Mouse (Mus musculus) megakaryocyte, embryonic 14.5 days (primary cell): ENCODE results near the gene Gm3667. TPM values are rescaled to one million over a fixed set of nuclear protein-coding genes. Genes with fewer than 3 reads are reported as not detected.
"Not testable (repeated sequence)": the region's sequence is repeated elsewhere in the genome, so short reads cannot be mapped to it uniquely, and the experiment has no call there.

Source experiments
- H3K27me3 ChIP-seq: replicated peaks from 2 replicates; pipeline ENCODE3; 2012; ENCODE audit warnings: inconsistent platforms
- H3K36me3 ChIP-seq: replicated peaks from 2 replicates; pipeline ENCODE3; 2012; ENCODE audit warnings: low read length, inconsistent platforms, mixed read lengths
- H3K4me1 ChIP-seq: 2 replicates; pipeline ENCODE4 v1.6.1; 2012; ENCODE audit warnings: inconsistent platforms
- H3K4me3 ChIP-seq: replicated peaks from 2 replicates; pipeline ENCODE3; 2012; ENCODE audit warnings: moderate library complexity, mild to moderate bottlenecking, inconsistent platforms
- H3K9me3 ChIP-seq: 2 replicates; pipeline ENCODE4 v1.6.1; 2012; ENCODE audit warnings: inconsistent platforms
- polyA plus RNA-seq: library from polyadenylated mRNA; stranded (reverse); fragments of >175 nt; gene quantifications from 2 replicates; pipeline ENCODE4 v1.2.3, GENCODE M21; 2012; ENCODE audit warnings: low replicate concordance; ENCODE audit not compliant: insufficient read depth

Gene Gm3667
- not detected in 2 replicates for polyA plus RNA-seq

DNA sequence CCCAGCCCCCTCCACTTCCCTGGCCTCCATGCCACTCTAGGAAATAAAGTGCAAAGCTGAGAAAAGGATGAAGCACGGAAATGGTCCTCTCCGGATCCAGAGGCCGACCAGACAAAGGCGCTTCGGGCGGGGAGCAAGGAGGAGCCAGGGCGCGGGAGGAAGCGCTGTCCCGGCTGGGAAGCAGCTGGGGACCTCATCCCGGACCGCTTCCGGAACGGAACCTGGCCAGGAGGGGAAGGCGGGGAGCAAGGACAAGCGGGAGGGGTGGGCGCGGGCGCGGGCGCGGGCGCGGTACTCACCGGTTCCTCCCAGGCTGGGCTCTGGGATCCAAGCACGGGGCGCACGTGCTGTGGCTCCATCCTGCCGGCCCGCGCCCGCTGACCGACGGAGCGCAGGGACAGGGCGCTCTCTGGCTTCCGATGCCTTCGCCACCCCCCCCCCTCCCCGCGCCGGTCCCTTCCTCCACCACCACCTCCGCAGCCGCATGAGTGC lies at the start of gene Gm3667:
TSS of gene Gm3667 (minus strand) at position 442 of the 492 bp plus-strand sequence.
- not testable (repeated sequence) for H3K27me3 ChIP-seq, H3K4me1 ChIP-seq, H3K36me3 ChIP-seq, H3K9me3 ChIP-seq, H3K4me3 ChIP-seq

DNA sequence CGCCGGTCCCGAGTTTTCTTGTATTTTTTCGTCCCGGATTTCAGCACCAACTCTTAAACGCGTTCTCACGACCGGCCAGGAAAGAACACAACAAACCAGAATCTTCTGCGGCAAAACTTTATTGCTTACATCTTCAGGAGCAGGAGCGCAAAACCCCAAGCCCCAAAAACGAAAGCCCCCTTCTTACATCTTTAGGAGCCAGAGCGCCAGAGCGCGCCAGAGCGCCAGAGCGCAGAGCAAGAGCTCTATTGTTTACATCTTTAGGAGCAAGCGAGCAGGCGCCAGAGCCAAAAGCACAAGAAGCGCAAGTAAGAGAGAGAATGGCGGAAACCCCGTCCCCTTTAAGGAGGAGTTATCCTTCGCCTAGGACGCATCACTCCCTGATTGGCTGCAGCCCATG lies 10.1 kb upstream of the Gm3667 start:
- H3K4me3 ChIP-seq, H3K36me3 ChIP-seq, H3K4me1 ChIP-seq, H3K9me3 ChIP-seq, H3K27me3 ChIP-seq: not testable (repeated sequence)

DNA sequence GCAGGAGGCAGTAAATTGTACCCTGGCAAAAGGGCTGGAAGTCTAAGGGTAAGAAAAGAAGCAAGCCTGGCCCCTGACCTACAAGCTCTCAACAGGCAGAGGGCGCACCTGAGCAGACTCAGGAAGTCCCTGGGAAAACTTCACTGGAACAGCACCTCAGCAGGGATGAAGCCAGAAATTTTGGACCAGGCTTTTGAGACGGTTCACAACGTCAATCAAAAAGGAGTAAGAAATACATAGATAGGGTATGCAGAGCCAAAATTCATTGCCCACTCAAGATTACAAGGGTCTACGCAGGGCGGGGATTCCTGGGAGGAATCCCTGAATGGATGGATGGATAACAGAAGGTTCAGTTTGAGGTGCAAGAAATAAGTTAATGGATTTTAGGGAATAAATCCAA lies 951 bp downstream of the Gm3667 start:
- not testable (repeated sequence) for H3K9me3 ChIP-seq, H3K4me1 ChIP-seq, H3K4me3 ChIP-seq, H3K36me3 ChIP-seq, H3K27me3 ChIP-seq

DNA sequence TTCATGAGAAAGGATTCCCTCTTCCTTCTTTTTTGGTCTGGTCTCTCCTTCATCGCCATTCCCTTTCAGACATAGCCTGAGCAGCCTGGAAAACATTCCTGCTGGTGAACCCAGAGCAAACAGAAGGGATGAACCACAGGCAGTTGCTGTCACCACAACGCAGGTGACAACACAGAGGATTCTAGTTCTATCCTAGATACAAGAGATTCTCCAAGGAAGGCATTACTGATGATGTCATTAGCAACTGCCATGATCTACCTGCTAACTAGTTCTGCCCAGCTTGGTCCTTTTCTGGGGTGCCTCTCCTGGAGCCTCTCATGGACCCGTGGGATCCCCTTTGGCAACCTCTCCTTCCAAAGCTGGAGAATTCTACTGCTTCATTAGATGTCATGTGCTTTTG lies 49.6 kb downstream of the Gm3667 start, which contains the start of gene Gm3642:
TSS of gene Gm3642 (minus strand) at position 101 of the 400 bp plus-strand sequence.
- not testable (repeated sequence) for H3K4me3 ChIP-seq, H3K9me3 ChIP-seq, H3K36me3 ChIP-seq, H3K4me1 ChIP-seq, H3K27me3 ChIP-seq

DNA sequence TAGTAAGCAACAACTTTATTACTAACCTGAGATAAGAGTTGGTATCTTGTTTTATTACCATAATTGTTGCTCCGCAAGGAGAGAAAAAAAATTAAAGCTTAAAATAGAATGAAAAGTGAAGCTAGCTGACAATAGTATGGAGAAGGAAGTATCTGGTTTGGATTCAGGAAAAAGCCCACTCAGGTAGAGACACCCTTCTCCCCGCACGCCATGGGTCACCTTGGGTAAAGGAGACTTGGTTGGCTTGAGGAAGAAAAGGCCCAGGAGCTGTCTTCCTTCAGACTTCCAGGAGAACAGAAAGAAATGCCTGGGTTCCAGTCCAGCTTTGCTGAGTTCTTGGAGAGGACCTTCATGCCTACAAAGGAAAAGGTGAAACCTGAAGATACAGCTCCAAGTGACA lies 66.5 kb downstream of the Gm3667 start:
- H3K4me1 ChIP-seq, H3K27me3 ChIP-seq, H3K36me3 ChIP-seq, H3K9me3 ChIP-seq, H3K4me3 ChIP-seq: not testable (repeated sequence)

Other genes with a start within 250 kb of the Gm3667 start
- not detected in 2 replicates for gene Gm10251, start 205.8 kb downstream of the Gm3667 start, polyA plus RNA-seq
- gene Gm8050, start 169.7 kb downstream of the Gm3667 start, polyA plus RNA-seq: not detected in 2 replicates
- gene Gm3636, start 147.6 kb downstream of the Gm3667 start, polyA plus RNA-seq: not detected in 2 replicates
- gene Gm8362, start 115.6 kb downstream of the Gm3667 start, polyA plus RNA-seq: not detected in 2 replicates
- gene Gm3642, start 49.7 kb downstream of the Gm3667 start, polyA plus RNA-seq: not detected in 2 replicates
- gene Gm6356, start 83.9 kb upstream of the Gm3667 start, polyA plus RNA-seq: not detected in 2 replicates
- gene Gm10406, start 137.5 kb upstream of the Gm3667 start, polyA plus RNA-seq: not detected in 2 replicates
- not detected in 2 replicates for gene Gm3685, start 155.0 kb upstream of the Gm3667 start, polyA plus RNA-seq
- gene Gm3696, start 210.7 kb upstream of the Gm3667 start, polyA plus RNA-seq: not detected in 2 replicates
- not detected in 2 replicates for gene Gm6676, start 235.4 kb upstream of the Gm3667 start, polyA plus RNA-seq